Mouse (Mus musculus): ENCODE data around the gene Prkg1. TPM values are rescaled to one million over a fixed set of nuclear protein-coding genes. Genes with fewer than 3 reads are reported as not detected.

Prkg1 gene
- total and polyA plus RNA-seq, 3 experiments: 2.2 to 13.6 (median 11.0) TPM

DNA sequence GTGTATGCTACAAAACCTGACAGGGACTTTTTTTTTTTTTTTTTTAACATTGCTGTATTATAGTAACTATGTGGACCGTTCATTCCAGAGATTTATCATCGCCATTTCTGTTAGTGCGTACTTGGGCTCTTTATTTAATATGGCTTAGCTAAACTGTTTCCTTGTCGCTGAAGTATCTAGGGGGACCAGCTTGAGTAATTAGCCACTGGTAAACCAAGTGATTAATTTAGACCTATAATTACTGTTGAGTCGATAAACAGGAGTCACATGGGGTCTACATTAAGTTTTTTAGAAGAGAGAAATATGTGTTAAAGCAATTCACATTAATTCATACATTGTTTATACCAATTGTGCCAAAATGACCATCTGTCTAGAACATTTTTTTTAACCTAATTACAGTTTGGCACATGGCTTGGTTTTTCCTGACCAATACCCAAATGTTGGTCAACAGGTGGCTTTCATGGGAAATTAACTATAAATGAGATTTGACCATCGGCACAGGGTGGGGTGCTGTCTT lies 605.8 kb downstream of the Prkg1 start:
- Histone ChIP-seq H3K9ac (ENCODE audit: low read depth, low read length) (no peak overlapping the region), H3K27me3 (ENCODE audit: control insufficient read depth, insufficient read depth, low read length) (no peaks in the 10 kb centered on the region), H3K36me3 (ENCODE audit: control insufficient read depth, insufficient read depth, low read length) (no peaks in the 10 kb centered on the region), H3K4me3 (no peak overlapping the region), H3K79me2 (replicated peaks; ENCODE audit: control insufficient read depth, insufficient read depth, low read length) (no peaks in the 10 kb centered on the region), H3K4me1 (ENCODE audit: control insufficient read depth, insufficient read depth, low read length) (no peaks in the 10 kb centered on the region), H3K27ac (no peak overlapping the region)
- 90% methylated on average over 6 of the region's 6 CpGs for WGBS
- intact Hi-C loops (cut with DNase I): no loop called here
- no peak for DNase-seq
- no peak for TF ChIP-seq EP300 (IDR thresholded peaks at IDR 0.05; ENCODE audit: insufficient read depth, low read depth, low read length)
- TF ChIP-seq POLR2A (IDR thresholded peaks at IDR 0.05; ENCODE audit: insufficient read depth, low read depth, low read length): no peak
- no peak for TF ChIP-seq CTCF (IDR thresholded peaks at IDR 0.05)

DNA sequence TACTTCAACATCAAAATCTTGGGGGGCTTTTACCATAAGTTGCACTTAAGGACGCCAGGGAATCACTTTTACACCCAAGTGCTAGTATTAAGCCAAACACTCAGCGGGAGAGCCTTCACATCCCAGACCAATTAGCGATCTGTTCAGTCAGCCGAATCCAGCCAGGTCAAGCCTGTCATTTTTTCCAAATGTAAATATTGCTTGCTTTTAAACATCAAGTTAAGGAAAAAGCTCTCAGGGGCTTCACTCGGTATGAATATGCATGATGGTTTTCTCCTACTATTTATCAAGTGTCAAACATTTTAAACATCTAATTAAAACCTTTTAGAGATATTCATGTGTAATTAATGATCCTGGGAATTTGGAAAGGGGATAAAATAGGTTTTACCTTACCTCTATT lies 611.4 kb downstream of the Prkg1 start:
- no peak overlapping the region for H3K4me3 ChIP-seq
- TF ChIP-seq POLR2A (IDR thresholded peaks at IDR 0.05; ENCODE audit: insufficient read depth, low read depth, low read length) (no peak), CTCF (IDR thresholded peaks at IDR 0.05) (no peak), EP300 (IDR thresholded peaks at IDR 0.05; ENCODE audit: insufficient read depth, low read depth, low read length) (no peak)
- 69% methylated on average over 5 of the region's 5 CpGs for WGBS
- intact Hi-C loops (cut with DNase I): no loop called here
- no peaks in the 10 kb centered on the region for H3K36me3 ChIP-seq (ENCODE audit: control insufficient read depth, insufficient read depth, low read length)
- no peaks in the 10 kb centered on the region for H3K79me2 ChIP-seq (replicated peaks; ENCODE audit: control insufficient read depth, insufficient read depth, low read length)
- DNase-seq: no peak
- no peak overlapping the region for H3K27ac ChIP-seq
- H3K4me1 ChIP-seq (ENCODE audit: control insufficient read depth, insufficient read depth, low read length): no peaks in the 10 kb centered on the region
- H3K9ac ChIP-seq (ENCODE audit: low read depth, low read length): no peak overlapping the region
- H3K27me3 ChIP-seq (ENCODE audit: control insufficient read depth, insufficient read depth, low read length): no peaks in the 10 kb centered on the region

DNA sequence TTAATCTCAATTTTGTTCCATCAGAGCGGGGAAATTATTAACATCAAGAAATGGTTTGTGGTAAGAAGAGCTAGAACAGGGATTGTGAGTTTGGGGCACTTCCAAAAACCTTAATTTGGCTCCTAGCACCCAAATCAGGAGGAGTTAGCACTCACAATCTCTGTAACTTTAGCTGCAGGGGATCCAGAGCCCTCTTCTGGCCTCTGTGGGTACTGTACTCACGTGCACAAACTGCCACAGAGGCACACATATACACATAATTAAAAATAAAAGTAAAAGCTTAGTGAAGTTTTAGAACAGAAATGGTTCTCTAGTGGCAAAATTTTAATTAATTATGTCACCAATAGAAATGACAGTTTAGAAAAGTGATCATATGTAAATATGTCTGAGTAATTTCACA lies 614.9 kb downstream of the Prkg1 start:
- no peak overlapping the region for H3K4me3 ChIP-seq
- no peak for TF ChIP-seq POLR2A (IDR thresholded peaks at IDR 0.05; ENCODE audit: insufficient read depth, low read depth, low read length)
- peak; percentile 35 for TF ChIP-seq CTCF (IDR thresholded peaks at IDR 0.05)
- no peak overlapping the region for H3K9ac ChIP-seq (ENCODE audit: low read depth, low read length)
- WGBS: 94% methylated on average over 2 of the region's 2 CpGs
- H3K4me1 ChIP-seq (ENCODE audit: control insufficient read depth, insufficient read depth, low read length): no peaks in the 10 kb centered on the region
- intact Hi-C loops (cut with DNase I): no loop called here
- no peak for DNase-seq
- H3K27ac ChIP-seq: no peak overlapping the region
- no peaks in the 10 kb centered on the region for H3K36me3 ChIP-seq (ENCODE audit: control insufficient read depth, insufficient read depth, low read length)
- no peaks in the 10 kb centered on the region for H3K79me2 ChIP-seq (replicated peaks; ENCODE audit: control insufficient read depth, insufficient read depth, low read length)
- no peaks in the 10 kb centered on the region for H3K27me3 ChIP-seq (ENCODE audit: control insufficient read depth, insufficient read depth, low read length)

GRCm38 (mm10) chr19:31147457-31147856 lies 617.4 kb downstream of the Prkg1 start:
- no peak for DNase-seq
- H3K9ac ChIP-seq (ENCODE audit: low read depth, low read length): no peak overlapping the region
- H3K36me3 ChIP-seq (ENCODE audit: control insufficient read depth, insufficient read depth, low read length): no peaks in the 10 kb centered on the region
- no peaks in the 10 kb centered on the region for H3K79me2 ChIP-seq (replicated peaks; ENCODE audit: control insufficient read depth, insufficient read depth, low read length)
- 95% methylated on average over 2 of the region's 2 CpGs for WGBS
- no peak overlapping the region for H3K4me3 ChIP-seq
- H3K4me1 ChIP-seq (ENCODE audit: control insufficient read depth, insufficient read depth, low read length): no peaks in the 10 kb centered on the region
- H3K27ac ChIP-seq: no peak overlapping the region
- H3K27me3 ChIP-seq (ENCODE audit: control insufficient read depth, insufficient read depth, low read length): no peaks in the 10 kb centered on the region
- TF ChIP-seq CTCF (IDR thresholded peaks at IDR 0.05) (no peak), EP300 (IDR thresholded peaks at IDR 0.05; ENCODE audit: insufficient read depth, low read depth, low read length) (no peak), POLR2A (IDR thresholded peaks at IDR 0.05; ENCODE audit: insufficient read depth, low read depth, low read length) (no peak)
- intact Hi-C loops (cut with DNase I): no loop called here

GRCm38 (mm10) chr19:31146156-31146555 lies 618.7 kb downstream of the Prkg1 start:
- H3K4me3 ChIP-seq: no peak overlapping the region
- no peak for TF ChIP-seq CTCF (IDR thresholded peaks at IDR 0.05)
- TF ChIP-seq EP300 (IDR thresholded peaks at IDR 0.05; ENCODE audit: insufficient read depth, low read depth, low read length): no peak
- no peak for TF ChIP-seq POLR2A (IDR thresholded peaks at IDR 0.05; ENCODE audit: insufficient read depth, low read depth, low read length)

DNA sequence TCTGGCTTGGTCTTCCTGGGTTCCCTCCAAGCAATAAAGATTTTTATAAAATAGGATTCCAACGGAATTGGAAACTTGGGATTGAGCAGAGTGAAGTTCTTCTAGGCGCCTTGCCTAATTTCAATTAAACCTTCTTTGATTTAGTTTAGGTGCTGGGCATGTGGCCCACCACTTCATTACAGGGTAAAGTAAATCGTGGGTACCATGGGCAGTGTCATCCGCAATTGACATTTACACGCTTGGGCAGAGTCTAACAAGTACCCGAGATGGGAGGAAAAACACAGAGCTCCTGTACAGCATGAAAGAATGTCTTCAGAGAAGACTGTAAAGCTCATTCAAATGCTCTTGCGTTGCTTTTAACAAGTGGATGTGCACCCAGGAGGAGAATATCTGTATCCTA lies 622.9 kb downstream of the Prkg1 start:
- no peak for DNase-seq
- Histone ChIP-seq H3K27me3 (ENCODE audit: control insufficient read depth, insufficient read depth, low read length) (no peaks in the 10 kb centered on the region), H3K4me1 (ENCODE audit: control insufficient read depth, insufficient read depth, low read length) (no peaks in the 10 kb centered on the region), H3K9ac (ENCODE audit: low read depth, low read length) (no peak overlapping the region), H3K27ac (no peak overlapping the region), H3K4me3 (no peak overlapping the region), H3K36me3 (ENCODE audit: control insufficient read depth, insufficient read depth, low read length) (no peaks in the 10 kb centered on the region), H3K79me2 (replicated peaks; ENCODE audit: control insufficient read depth, insufficient read depth, low read length) (no peaks in the 10 kb centered on the region)
- intact Hi-C loops (cut with DNase I): no loop called here
- TF ChIP-seq EP300 (IDR thresholded peaks at IDR 0.05; ENCODE audit: insufficient read depth, low read depth, low read length) (no peak), POLR2A (IDR thresholded peaks at IDR 0.05; ENCODE audit: insufficient read depth, low read depth, low read length) (no peak), CTCF (IDR thresholded peaks at IDR 0.05) (no peak)
- 91% methylated on average over 7 of the region's 7 CpGs for WGBS

More at GRCm38 (mm10) chr19:31146156-31146555, 618.7 kb downstream of the Prkg1 start:
- no peaks in the 10 kb centered on the region for H3K27me3 ChIP-seq (ENCODE audit: control insufficient read depth, insufficient read depth, low read length)
- no peak overlapping the region for H3K27ac ChIP-seq
- no peak overlapping the region for H3K9ac ChIP-seq (ENCODE audit: low read depth, low read length)
- no peaks in the 10 kb centered on the region for H3K36me3 ChIP-seq (ENCODE audit: control insufficient read depth, insufficient read depth, low read length)
- no peaks in the 10 kb centered on the region for H3K79me2 ChIP-seq (replicated peaks; ENCODE audit: control insufficient read depth, insufficient read depth, low read length)
- no peak for DNase-seq
- no peaks in the 10 kb centered on the region for H3K4me1 ChIP-seq (ENCODE audit: control insufficient read depth, insufficient read depth, low read length)
- 66% methylated on average over 3 of the region's 3 CpGs for WGBS
- intact Hi-C loops (cut with DNase I): no loop called here
